Mouse (Mus musculus) kidney, postnatal 4 days (tissue): ENCODE data around the gene Sult4a1.
A peak's percentile ranks its signal among the peaks of the same experiment; 100 is the strongest.

Experiments
- DNase-seq, 2 experiments: peaks; one replicate each; pipeline ENCODE4 v3.0.0; 2021; ENCODE audit warnings: mixed read lengths in 2 of 2

Sult4a1 gene

DNA sequence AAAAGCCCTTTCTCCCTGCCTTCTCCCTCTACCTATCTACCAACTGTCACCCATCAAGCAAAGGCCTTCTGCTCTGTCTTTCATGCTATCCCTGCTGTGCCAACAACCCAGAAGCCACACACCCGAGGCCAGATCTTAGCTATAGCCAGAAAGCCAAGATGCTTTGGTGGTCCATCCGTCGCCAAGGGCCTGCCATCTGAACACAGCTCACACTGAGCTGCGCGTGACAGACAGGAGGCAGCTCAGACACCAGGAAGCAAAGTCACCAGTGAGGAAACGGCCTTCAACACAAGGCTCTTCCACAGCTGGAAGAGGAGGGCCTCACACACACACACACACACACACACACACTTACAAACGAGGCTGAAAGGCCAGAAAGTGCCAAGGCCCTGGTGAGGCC, 10.6 kb downstream of the Sult4a1 start:
- no peak for DNase-seq

- DNase-seq, result no peak
Observed at GRCm38 (mm10) chr15:84086775-84087174, 18.8 kb downstream of the Sult4a1 start.

GRCm38 (mm10) chr15:84086364-84086763, 19.2 kb downstream of the Sult4a1 start:
- peak; percentile 73 for DNase-seq

GRCm38 (mm10) chr15:84080069-84080468, 25.5 kb downstream of the Sult4a1 start:
- DNase-seq, result peak in 1 of 2 experiments; percentile 12

GRCm38 (mm10) chr15:84079519-84079918, 26.0 kb downstream of the Sult4a1 start:
- no peak for DNase-seq

DNA sequence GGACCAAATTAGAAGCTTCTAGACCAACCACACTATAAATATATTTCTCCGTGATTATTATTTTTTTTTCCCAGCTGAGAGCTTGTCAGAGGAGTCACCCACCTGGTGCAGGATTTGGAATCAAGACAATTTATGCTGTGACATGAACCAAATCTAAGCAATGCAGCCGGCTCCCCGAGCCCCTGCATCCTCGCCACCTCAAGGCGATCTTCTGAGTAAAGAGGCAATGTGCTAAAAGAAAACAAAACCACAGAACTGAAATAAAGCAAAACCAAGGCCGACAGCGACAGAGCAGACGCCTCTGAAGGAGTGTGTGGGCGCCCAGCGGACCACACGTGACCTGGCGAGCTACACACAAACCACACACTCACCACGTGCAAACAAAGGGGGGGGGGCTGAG, 26.9 kb downstream of the Sult4a1 start:
- no peak for DNase-seq

DNA sequence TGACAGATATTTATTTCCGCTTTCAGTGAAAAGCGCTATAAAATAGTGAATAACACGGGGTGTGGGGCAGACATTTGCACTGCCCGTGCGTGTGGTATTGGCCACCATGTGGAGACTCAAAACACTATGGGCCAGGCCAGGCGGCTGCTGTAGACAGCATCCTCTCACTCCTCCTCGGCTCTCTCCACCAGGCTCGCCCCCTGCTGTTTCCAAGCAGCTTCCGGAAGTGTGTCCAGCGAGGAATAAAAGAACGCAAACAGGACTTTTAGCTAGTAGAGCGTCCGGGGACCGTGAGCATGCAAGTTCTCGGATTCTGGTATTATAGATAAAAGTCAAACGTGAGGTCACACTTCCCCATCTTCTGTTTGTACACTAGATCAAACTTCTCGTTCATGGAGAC, 28.4 kb downstream of the Sult4a1 start:
- no peak for DNase-seq

- DNase-seq, result peak; percentile 23 to 32
Observed at GRCm38 (mm10) chr15:84074705-84075185, 30.8 kb downstream of the Sult4a1 start.

DNA sequence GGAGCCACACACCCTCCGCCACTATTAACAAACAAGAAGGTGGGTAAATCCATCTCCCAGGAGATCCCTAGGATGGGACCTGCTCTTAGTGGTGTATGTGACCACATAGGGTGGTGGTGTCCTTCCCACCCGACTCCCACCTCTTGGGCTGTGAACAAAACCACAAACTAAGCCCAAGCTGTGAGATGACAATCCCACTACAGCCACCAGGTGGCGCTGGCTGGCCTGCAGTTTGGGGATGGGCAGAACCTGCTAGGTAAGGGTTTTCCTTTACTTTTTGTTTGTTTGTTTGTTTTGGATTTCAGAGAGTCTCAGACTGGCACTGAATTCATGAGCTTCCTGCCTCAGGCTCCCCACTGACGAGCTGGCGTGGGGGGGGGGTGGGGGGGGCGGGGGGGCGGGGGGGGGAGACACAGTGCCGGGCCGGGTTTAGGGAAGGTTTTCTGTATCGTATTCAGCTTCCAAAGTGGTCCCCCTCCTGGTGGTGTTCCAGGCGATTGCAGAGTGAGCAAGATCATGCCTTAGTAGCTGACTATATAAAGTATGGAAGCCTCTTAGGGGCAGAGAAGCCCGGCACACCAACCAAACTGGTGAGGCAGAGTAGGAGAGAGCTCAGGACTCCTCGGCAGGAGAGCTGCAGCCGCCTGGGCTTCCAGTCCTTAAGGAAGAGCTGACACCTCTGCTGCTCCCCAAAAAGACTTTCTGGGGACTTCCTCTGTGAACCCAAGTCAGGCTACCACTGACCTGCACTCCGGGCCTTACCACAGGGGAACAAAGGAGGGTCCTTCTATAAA, 31.4 kb downstream of the Sult4a1 start:
- peak; percentile 79 to 80 for DNase-seq

DNA sequence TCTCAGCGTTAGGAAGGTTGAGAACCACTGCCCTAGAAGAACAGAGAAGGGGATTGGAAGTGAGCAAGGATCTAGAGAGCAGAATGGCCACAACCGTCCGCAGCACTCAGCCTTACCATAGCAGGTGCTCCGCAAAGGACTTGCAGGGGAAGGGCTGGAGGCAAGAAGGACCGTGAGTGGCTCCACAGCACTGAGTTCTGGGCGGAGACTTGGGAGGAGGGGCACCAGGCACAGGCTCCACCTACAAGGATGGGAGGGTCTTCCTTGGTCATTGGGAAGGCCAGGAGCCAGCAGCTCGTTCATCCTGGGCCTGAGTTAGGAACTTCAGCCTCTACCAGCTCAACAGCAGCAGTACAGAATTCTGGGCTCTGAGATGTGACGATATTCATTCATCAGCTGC, 32.5 kb downstream of the Sult4a1 start:
- DNase-seq, result no peak

DNA sequence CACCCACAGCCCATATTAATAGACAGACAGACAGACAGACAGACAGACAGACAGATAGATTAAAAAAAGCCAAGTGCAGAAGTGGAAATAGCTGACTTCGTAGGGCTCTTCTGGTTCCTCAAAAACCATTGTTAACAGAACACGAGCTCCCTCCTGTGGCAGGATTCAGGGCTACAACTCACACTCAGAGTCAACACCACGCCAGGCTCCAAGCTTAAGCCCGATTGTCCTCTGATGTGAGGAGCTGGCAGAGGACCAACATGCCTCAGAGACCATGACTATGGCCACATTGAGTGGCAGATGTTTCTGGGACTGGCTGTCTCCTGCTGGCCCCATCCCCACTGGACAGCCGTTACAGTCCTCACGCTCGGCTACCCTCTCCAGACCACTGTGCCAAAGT, 33.3 kb downstream of the Sult4a1 start:
- peak; percentile 76 to 78 for DNase-seq

DNA sequence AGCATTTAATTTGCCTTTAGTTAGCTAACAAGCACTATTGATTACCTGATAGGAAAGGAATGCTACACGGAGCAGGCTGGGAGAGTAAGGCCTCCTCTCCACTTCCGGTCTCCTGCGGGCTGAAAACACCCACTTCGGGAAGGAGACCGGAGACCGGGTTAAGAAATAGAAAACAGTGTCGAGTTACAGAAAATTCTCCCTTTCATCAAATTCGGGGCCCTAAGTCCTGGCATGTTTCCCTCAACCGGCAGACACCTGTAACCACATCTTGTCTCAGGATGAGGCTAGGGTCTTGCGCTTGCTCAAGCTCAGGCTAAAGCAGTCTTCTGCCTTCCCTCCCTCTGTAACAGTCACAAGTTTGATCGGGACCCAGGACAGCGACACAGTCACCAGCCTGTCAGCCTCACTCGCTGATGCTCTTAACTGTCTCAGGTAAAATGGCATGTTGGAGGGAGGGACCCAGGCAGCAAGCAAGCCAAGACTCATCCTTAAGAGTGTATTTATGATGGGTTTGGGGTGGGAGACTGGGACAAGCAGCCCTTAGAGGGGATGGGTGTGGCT, 35.4 kb downstream of the Sult4a1 start:
- DNase-seq, result peak in 1 of 2 experiments; percentile 25

DNA sequence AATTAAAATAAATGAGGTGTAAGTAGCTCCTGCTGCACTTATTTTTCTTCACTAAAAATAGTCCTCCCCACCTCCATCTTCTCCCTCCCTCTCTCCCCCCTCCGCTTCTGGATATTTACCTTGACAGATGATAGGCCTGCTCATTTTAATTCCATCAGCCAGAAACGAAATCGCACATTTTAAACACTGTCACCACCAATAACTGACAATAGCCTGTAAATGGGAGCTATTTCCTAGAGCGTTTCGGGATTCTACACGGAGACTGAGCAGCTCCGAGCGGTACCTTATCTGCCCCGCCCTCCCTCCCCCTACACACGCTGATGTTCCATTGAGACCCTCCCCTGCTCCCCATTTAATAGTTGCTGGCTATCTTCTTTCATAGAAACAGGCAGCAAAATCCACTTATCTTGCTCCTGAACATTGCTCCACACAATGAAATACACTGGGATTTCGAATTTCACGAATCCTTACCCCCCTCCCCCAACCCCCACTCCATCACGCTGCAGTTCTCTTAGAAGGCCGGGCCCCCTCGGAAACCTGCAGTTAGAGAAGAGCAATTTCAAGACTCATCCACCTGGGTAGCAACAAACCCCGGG, 36.0 kb downstream of the Sult4a1 start:
- DNase-seq, result no peak

DNA sequence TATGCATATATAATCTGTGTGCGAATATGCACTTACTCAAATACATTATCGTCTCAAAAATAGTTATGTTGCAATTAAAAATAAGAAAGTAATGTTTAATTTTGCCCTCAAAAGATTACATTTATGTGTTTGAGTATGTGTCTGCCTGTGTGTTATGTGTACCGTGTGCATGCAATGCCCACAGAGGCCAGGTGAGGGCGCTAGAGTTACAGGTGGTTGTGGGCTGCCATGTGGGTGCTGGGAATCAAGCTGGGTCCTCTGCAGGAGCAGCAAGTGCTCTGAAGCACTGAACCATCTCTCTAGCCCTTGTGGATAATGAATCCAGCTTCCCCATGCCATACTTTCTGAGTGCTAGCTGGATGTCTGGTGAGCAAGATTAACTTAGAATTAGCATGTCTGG, 39.9 kb downstream of the Sult4a1 start:
- DNase-seq, result no peak

DNA sequence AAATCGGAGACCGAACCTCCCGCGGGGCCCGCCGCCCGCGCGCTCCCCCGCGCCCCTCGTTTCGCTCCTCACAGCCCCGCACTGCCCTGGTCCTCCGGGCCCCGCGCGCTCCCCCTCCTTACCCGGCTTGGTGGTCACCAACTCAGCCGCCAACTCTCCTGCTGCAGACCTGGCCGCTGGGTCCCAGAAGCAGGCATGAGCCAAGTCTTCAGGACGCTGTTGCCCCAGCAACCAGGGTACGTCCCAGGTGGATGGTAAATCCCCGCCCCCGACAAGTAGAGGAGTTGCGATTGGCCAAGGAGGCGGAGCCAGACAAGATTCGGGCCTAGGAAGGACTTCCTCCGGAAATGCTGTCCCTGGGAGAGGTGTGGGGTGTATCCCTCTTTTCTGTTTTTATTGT, 40.4 kb downstream of the Sult4a1 start, which contains the start of gene Efcab6:
Gene Efcab6, minus strand, starts transcription at position 240 of the 400 bp plus-strand sequence.
- DNase-seq, result peak in 1 of 2 experiments; percentile 16

DNA sequence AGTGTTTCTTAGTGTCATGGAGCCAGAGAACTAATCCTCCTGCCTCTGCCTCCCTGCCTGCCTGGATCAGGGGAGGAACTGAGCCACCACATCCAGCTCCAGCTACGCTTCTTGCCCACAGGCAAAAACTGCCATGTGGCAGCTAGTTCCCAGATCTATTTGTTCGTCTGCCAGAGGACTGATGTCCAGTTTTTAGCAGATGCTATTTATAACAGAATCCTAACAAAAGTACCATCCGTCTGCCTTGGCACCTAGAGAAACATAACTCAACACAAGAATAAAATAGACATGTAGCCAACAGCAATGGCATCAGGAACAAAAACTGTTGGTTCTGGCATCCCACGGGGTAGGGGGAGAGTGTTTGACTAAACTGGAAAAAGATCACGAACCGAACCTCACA, 46.7 kb downstream of the Sult4a1 start:
- DNase-seq, result no peak

- DNase-seq, result no peak
Observed at GRCm38 (mm10) chr15:84056083-84056482, 49.5 kb downstream of the Sult4a1 start.

- peak; percentile 83 to 85 for DNase-seq
Observed at GRCm38 (mm10) chr15:84053859-84054258, 51.7 kb downstream of the Sult4a1 start.

DNA sequence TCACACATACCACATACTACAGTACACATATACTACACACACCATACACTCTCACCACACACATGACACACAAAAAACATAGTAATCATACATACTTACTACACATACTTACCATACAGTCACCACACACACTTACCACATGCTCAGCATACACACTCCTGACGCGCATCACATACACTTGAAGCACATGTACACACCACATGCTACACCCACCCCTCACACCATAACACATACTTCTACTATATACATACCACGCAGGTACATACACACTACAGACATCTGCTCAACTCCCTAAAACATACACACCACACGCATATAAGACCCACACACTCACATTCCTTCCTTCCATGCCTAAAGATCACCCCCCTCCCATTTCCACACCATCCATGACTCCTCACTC, 52.3 kb downstream of the Sult4a1 start:
- no peak for DNase-seq

- DNase-seq, result no peak
Observed at GRCm38 (mm10) chr15:84052390-84052789, 53.2 kb downstream of the Sult4a1 start.

DNA sequence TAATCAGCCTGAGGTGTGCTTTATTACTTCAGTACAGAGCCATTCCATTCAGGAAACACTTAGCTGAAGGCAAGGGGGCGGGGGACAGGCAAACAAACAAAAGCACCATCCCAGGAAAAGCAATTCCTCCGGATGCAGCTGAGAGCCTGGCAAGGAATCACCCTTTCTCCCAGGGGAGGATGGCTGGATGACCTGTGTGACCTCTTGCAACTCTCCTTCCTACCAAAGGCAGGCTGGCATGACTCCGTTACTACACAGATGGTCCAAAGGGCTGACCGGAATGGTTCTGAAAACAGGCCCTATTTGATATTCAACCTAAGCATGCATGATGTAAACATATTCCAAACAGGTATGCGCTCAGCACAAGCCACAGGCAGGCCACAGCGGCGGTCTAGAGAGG, 56.0 kb downstream of the Sult4a1 start:
- peak; percentile 46 to 55 for DNase-seq

DNA sequence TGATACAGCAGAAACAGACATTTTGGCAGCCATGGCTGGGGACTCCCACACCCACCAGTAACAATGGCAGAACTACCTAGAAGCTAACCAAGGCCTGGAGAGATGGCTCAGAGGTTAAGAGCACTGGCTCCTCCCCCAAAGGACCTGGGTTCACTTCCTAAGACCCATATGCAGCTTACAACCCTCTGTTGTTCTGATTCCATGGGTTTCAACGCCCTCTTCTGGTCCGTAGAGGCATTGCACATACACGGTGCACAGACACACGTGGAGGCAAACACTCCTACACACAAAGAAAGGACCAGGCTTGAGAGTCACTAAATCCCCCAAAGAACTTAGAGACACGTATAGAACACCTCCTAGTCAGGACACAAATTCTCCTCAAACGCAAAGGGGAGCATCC, 60.0 kb downstream of the Sult4a1 start:
- DNase-seq, result no peak

DNA sequence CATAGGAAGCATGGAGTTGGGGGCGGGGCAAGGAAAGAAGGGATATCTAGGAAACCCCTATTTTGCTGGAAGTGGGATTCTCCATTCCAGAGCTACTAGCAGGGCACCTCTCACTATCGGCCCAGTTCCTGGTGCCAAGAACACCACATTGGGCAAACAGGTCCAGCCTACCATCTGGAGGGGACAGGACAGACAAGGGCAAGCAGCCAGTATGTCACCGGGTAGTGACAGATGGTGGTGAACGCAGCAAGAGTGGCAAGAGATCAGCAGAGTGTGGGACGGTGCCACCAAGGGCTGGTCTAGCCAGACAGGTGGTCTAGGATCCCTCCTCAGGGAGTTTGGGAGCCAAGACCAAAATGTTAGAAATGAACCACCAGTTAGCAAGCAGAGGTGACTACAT, 68.5 kb downstream of the Sult4a1 start:
- no peak for DNase-seq
